Mouse (Mus musculus) liver, embryonic 15.5 days (tissue): ENCODE measurements at regions not wholly inside any gene's neighbourhood (a gene's known extent, or its start where the extent isn't known, plus 50 kb on each side); places are given as distances from the start of the nearest gene placed in this dataset.

ENCODE experiments used
- ATAC-seq: fragments of 200-750 bp; cut with Nextera tagmentation; 2 replicates; pipeline ENCODE4 v1.8.0; 2017; ENCODE audit warnings: moderate number of reproducible peaks, mild to moderate bottlenecking, moderate library complexity; ENCODE audit not compliant: insufficient read depth
- H3K27ac ChIP-seq: fragments of 300-500 bp; sonication (generic); replicated peaks from 2 replicates; pipeline ENCODE4 v1.5.1; 2015; ENCODE audit warnings: mild to moderate bottlenecking, inconsistent platforms
- H3K27me3 ChIP-seq: fragments of 300-500 bp; sonication (generic); 2 replicates; pipeline ENCODE4 v1.6.1; 2015; ENCODE audit warnings: mild to moderate bottlenecking, inconsistent platforms
- H3K36me3 ChIP-seq: fragments of 300-500 bp; sonication (generic); replicated peaks from 2 replicates; pipeline ENCODE4 v1.6.1; 2015; ENCODE audit warnings: moderate library complexity, mild to moderate bottlenecking, inconsistent platforms
- H3K4me1 ChIP-seq: fragments of 300-500 bp; sonication (generic); replicated peaks from 2 replicates; pipeline ENCODE4 v1.6.1; 2015; ENCODE audit warnings: inconsistent platforms
- H3K4me2 ChIP-seq: fragments of 300-500 bp; sonication (generic); 2 replicates; pipeline ENCODE4 v1.6.1; 2015; ENCODE audit warnings: moderate library complexity, mild to moderate bottlenecking, inconsistent platforms
- H3K4me3 ChIP-seq: fragments of 300-500 bp; sonication (generic); replicated peaks from 2 replicates; pipeline ENCODE4 v1.5.1; 2015; ENCODE audit warnings: mild to moderate bottlenecking, inconsistent platforms
- H3K9ac ChIP-seq: fragments of 300-500 bp; sonication (generic); 2 replicates; pipeline ENCODE4 v1.6.1; 2015; ENCODE audit warnings: moderate library complexity, mild to moderate bottlenecking, inconsistent platforms
- H3K9me3 ChIP-seq: fragments of 300-500 bp; sonication (generic); replicated peaks from 2 replicates; pipeline ENCODE4 v1.6.1; 2016; ENCODE audit warnings: inconsistent platforms
- WGBS: fragments of 180-500 bp; shearing (Covaris S2); methylation state at CpG from one replicate; pipeline ENCODE4 v1.1.7; 2015; ENCODE audit warnings: mixed read lengths; ENCODE audit not compliant: insufficient replicate concordance; 5-methylcytosine and 5-hydroxymethylcytosine counted together

DNA sequence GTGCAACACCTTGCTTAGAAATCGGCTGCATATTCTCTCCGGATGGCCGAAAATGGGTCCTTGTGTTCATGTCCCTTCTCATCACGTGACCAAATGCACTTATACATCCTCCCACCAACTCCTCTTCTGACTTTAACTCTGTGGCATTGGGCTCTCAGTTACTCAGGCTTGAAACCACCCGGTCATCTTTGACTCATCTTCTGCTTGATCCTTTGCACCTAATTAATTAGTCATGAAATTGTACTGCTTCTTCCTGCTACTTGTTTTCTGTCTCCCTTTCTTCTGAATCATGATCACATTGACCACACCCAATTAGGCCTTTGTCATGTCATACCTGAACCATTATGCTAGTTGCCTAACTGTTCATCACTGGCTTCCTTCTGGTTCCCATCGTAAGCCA lies 208.4 kb upstream of the Fam241a start:
- Histone ChIP-seq H3K9ac (no peak overlapping the region), H3K36me3 (no peaks in the 10 kb centered on the region), H3K27ac (no peak overlapping the region), H3K4me1 (no peaks in the 10 kb centered on the region), H3K9me3 (no peaks in the 10 kb centered on the region), H3K4me3 (no peak overlapping the region), H3K27me3 (no peaks in the 10 kb centered on the region), H3K4me2 (no peak overlapping the region)
- WGBS: 62% methylated on average over 6 of the region's 6 CpGs
- no peak for ATAC-seq

GRCm38 (mm10) chr3:128093046-128093445 lies 196.9 kb upstream of the Fam241a start:
- H3K4me2 ChIP-seq: no peak overlapping the region
- H3K36me3 ChIP-seq: no peaks in the 10 kb centered on the region
- H3K4me3 ChIP-seq: no peak overlapping the region
- H3K9ac ChIP-seq: no peak overlapping the region
- H3K27ac ChIP-seq: no peak overlapping the region
- no peak for ATAC-seq
- H3K27me3 ChIP-seq: no peaks in the 10 kb centered on the region
- no peaks in the 10 kb centered on the region for H3K4me1 ChIP-seq
- no peaks in the 10 kb centered on the region for H3K9me3 ChIP-seq

GRCm38 (mm10) chr3:128088207-128088606 lies 192.1 kb upstream of the Fam241a start:
- no peak overlapping the region for H3K27ac ChIP-seq
- no peak overlapping the region for H3K4me3 ChIP-seq
- H3K36me3 ChIP-seq: no peaks in the 10 kb centered on the region
- H3K4me1 ChIP-seq: no peaks in the 10 kb centered on the region
- no peaks in the 10 kb centered on the region for H3K9me3 ChIP-seq
- 30% methylated on average over 4 of the region's 4 CpGs for WGBS
- no peak overlapping the region for H3K4me2 ChIP-seq
- H3K9ac ChIP-seq: no peak overlapping the region
- no peaks in the 10 kb centered on the region for H3K27me3 ChIP-seq
- ATAC-seq: no peak

DNA sequence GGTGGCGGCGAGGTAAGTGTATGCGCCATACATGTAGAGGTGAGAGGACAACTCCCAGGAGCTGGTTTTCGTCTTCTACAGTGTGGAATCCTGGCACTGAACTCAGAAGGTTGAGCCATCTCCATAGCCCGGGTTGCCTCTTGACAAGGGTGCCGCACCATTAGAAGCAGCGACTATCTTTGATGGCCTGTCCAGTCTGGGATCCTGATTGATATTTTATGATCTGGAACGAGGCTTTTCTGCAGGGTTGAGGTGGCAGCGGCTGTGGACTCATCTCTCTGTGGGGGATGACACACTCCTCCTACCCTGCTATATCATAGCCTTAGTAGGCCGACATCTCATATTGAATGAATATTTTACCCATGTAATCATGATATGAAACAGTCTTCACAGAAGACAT lies 191.0 kb upstream of the Fam241a start:
- Histone ChIP-seq H3K9ac (no peak overlapping the region), H3K27ac (no peak overlapping the region), H3K4me1 (no peaks in the 10 kb centered on the region), H3K36me3 (no peaks in the 10 kb centered on the region), H3K27me3 (no peaks in the 10 kb centered on the region), H3K4me2 (no peak overlapping the region), H3K4me3 (no peak overlapping the region), H3K9me3 (no peaks in the 10 kb centered on the region)
- 68% methylated on average over 10 of the region's 10 CpGs for WGBS
- ATAC-seq: no peak

DNA sequence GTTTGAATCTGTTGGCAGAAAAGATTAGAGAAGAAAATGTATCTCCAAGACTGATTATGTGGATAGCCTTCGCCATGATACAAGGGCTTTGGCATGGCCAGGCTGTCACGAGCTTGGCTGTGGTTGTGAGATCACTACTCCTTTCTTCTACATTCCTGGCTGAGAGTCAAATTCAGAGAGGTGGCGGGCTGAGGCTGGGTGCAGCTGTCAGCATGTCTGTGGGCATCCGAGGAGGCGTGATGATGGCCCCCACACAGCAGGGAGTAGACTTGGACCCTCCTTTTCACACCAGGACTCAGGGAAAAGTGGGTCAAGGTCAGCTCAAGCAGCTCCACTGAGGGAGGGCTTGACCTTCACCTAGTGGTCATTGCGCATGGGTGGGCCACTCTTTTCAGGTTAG lies 186.3 kb upstream of the Fam241a start:
- ATAC-seq: no peak
- WGBS: 59% methylated on average over 6 of the region's 6 CpGs
- no peak overlapping the region for H3K9ac ChIP-seq
- H3K4me3 ChIP-seq: no peak overlapping the region
- H3K36me3 ChIP-seq: no peaks in the 10 kb centered on the region
- no peak overlapping the region for H3K4me2 ChIP-seq
- no peaks in the 10 kb centered on the region for H3K4me1 ChIP-seq
- no peaks in the 10 kb centered on the region for H3K9me3 ChIP-seq
- no peak overlapping the region for H3K27ac ChIP-seq
- no peaks in the 10 kb centered on the region for H3K27me3 ChIP-seq

DNA sequence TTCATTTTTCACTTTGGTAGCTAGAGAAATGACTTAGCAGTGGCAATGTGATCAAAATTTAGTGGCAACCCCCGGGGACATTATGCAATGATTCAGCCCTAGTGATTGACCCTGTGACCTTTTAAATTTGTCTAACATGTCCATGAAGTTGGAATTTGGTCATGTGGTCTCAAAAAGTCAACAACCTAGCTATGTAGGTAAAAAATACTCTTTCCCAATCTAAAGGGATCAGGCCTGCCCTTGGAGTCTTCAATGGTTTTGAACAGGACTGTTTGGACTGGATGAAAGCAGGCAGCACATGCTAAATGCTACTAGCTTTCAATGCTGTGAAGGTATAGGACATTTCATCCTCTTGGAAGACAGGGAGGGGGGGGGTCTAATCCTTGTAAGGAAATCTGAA lies 185.3 kb upstream of the Fam241a start:
- Histone ChIP-seq H3K36me3 (no peaks in the 10 kb centered on the region), H3K9ac (no peak overlapping the region), H3K27ac (no peak overlapping the region), H3K4me1 (no peaks in the 10 kb centered on the region), H3K4me2 (no peak overlapping the region), H3K4me3 (no peak overlapping the region), H3K9me3 (no peaks in the 10 kb centered on the region), H3K27me3 (no peaks in the 10 kb centered on the region)
- WGBS: 39% methylated on average over 1 of the region's 1 CpGs
- peak; percentile 56 for ATAC-seq

DNA sequence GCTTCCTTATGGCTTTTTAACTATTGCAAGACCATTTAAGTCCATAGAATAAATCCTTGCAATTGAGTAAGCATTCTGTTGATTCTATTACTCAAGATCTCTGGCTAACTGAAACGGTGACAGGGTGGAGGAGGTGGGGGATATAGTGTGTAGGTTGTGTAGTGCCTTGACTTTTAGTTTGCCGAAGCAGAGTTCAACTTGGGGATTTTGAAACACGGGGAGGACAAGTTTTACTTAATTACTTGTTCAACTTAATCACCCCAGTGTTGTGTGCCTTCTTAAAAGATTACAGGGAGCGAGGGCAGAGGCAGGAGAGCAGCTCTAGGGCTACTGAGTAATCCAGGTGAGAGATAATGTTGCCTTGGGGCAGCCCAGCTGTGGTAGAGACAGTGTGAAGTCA lies 171.7 kb upstream of the Fam241a start:
- Histone ChIP-seq H3K9ac (no peak overlapping the region), H3K36me3 (no peaks in the 10 kb centered on the region), H3K4me1 (no peaks in the 10 kb centered on the region), H3K27me3 (no peaks in the 10 kb centered on the region), H3K4me2 (no peak overlapping the region), H3K27ac (no peak overlapping the region), H3K4me3 (no peak overlapping the region), H3K9me3 (no peaks in the 10 kb centered on the region)
- 40% methylated on average over 4 of the region's 4 CpGs for WGBS
- no peak for ATAC-seq

- ATAC-seq: no peak
- 69% methylated on average over 9 of the region's 9 CpGs for WGBS
Measured at GRCm38 (mm10) chr3:128054031-128054430, 157.9 kb upstream of the Fam241a start.

DNA sequence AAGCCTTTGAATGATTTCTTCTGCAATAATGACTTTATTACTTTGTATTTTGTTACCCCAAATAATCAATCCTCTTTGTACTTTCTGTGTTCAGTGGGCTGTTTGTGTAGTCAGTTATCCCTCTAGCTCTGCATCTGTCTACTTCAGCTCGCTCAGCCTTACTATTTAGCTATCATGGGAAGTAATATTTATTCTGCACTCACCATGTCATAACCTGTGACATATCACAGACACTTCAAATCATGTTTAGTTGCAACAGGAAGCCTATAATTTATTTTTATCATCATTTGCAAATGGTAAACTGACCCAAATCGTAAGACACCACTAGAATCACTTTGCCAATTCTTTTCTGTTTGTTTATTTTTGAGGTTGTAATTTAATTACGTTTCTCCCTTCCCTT lies 147.6 kb upstream of the Fam241a start:
- Histone ChIP-seq H3K27me3 (no peaks in the 10 kb centered on the region), H3K4me2 (no peak overlapping the region), H3K36me3 (no peaks in the 10 kb centered on the region), H3K27ac (no peak overlapping the region), H3K9me3 (no peaks in the 10 kb centered on the region), H3K9ac (no peak overlapping the region), H3K4me3 (no peak overlapping the region), H3K4me1 (no peaks in the 10 kb centered on the region)
- ATAC-seq: no peak
- 31% methylated on average over 3 of the region's 3 CpGs for WGBS

More at GRCm38 (mm10) chr3:128054031-128054430, 157.9 kb upstream of the Fam241a start:
- H3K4me2 ChIP-seq: no peak overlapping the region
- no peaks in the 10 kb centered on the region for H3K27me3 ChIP-seq
- no peak overlapping the region for H3K27ac ChIP-seq
- no peaks in the 10 kb centered on the region for H3K36me3 ChIP-seq
- no peaks in the 10 kb centered on the region for H3K9me3 ChIP-seq
- H3K9ac ChIP-seq: no peak overlapping the region
- H3K4me3 ChIP-seq: no peak overlapping the region
- H3K4me1 ChIP-seq: no peaks in the 10 kb centered on the region

DNA sequence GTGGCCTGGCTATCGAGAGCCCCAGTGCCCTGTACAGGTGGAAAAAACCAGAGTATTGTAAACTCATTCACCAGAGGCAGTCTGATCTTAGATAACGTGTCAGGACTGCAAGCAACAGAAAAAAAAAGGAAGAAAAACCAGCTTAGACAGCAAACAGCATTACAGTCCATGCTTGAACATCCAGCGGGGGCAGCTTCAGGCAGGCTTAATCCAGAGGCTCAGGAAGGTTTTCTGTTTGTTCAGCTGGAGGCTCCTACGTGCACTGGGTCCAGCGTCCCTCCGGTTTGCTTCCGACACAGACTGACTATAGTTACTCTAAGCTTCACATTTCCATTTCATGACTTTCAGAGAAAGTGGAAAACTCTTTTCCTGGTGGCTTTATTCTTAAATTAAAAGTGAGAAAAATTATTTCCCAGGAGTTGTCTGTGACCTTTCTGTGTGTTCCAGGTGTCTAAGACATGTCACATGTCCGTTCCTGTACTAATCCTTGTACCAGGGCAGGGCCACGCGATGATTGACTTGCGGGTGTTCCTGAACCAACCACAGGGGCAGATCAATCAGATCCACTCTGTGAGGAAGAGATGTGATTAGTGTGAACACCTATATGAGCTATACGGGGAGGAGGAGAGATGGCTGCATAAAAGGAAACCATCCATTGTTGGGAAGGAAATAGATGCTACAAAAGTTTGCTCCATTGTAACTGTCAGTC lies 144.4 kb upstream of the Fam241a start:
- Histone ChIP-seq H3K36me3 (no peaks in the 10 kb centered on the region), H3K4me2 (no peak overlapping the region), H3K27me3 (no peaks in the 10 kb centered on the region), H3K27ac (no peak overlapping the region), H3K9me3 (no peaks in the 10 kb centered on the region), H3K4me1 (no peaks in the 10 kb centered on the region), H3K4me3 (no peak overlapping the region), H3K9ac (no peak overlapping the region)
- WGBS: 44% methylated on average over 12 of the region's 12 CpGs
- no peak for ATAC-seq

GRCm38 (mm10) chr3:128039185-128039584 lies 143.1 kb upstream of the Fam241a start:
- Histone ChIP-seq H3K27ac (no peak overlapping the region), H3K27me3 (no peaks in the 10 kb centered on the region), H3K9ac (no peak overlapping the region), H3K4me1 (no peaks in the 10 kb centered on the region), H3K4me3 (no peak overlapping the region), H3K36me3 (no peaks in the 10 kb centered on the region), H3K4me2 (no peak overlapping the region), H3K9me3 (no peaks in the 10 kb centered on the region)
- WGBS: 43% methylated on average over 5 of the region's 5 CpGs
- ATAC-seq: no peak

DNA sequence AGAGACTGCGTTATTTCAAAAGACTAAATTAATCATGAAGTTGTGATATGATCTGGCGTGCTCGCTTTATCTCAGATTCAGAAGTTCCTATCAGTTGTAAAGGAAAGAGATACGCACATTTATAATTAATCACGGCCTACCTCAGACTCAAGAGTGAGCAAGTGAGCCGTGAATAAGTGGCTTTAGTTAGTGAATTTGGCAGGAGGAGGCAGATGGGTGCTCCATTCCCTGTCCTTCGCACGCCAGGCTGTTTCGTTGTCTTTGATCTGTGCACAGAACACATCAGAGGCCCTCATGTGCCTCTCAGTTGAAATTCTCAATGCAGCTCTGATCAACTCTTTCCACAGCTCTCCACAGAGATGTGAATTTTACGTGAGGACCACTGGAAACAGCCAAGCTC lies 140.4 kb upstream of the Fam241a start:
- 70% methylated on average over 10 of the region's 10 CpGs for WGBS
- H3K4me3 ChIP-seq: no peak overlapping the region
- no peaks in the 10 kb centered on the region for H3K9me3 ChIP-seq
- H3K27me3 ChIP-seq: no peaks in the 10 kb centered on the region
- H3K9ac ChIP-seq: no peak overlapping the region
- H3K4me1 ChIP-seq: no peaks in the 10 kb centered on the region
- H3K27ac ChIP-seq: no peak overlapping the region
- H3K4me2 ChIP-seq: no peak overlapping the region
- ATAC-seq: no peak
- H3K36me3 ChIP-seq: no peaks in the 10 kb centered on the region
